Mouse (Mus musculus): ENCODE data around the gene Nr5a1.
A peak's percentile ranks its signal among the peaks of the same experiment; 100 is the strongest.

Gene Nr5a1

DNA sequence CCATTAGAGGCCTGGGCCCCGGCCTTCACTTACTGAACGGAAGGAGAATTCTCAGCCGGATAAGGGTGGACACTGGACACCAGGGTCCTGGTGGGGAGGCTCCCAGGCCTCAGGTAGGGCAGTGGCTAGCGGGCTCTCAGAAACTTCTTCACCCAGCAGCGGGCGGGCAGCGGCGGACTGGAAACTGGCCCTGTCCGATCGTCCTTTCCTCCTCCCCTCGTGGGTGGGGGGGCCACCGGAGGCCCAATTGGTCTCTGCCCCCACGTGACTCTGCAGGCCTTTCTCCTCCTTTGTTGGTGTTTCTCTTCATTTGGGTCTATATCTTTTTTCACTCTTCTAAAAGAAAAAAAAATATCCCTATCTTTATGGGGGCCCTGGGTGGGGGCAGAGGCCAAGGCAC lies at the start of gene Nr5a1:
Gene Nr5a1, minus strand, starts transcription at position 219 of the 400 bp plus-strand sequence.
- no peak for DNase-seq (ENCODE audit: low spot score)

DNA sequence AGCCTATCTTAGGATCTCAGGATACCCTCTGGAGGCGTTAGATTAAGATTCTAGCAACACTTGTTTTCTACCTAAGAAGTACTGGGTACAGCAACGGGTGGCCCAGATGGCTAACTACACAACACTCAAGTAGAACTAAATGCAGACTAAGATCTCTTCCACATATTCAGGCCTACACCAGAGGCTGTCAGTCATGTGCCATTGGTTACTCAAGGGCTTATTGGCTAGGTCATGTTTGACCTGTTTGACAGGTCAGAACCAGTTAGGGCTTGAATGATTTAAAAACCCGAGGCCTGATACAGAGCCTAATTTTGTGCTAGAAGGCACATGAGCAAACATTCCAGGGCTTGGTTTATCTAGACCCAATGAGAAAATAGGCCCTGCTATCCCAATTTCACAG lies 25.5 kb upstream of the Nr5a1 start:
- no peak for DNase-seq (ENCODE audit: low spot score)

DNA sequence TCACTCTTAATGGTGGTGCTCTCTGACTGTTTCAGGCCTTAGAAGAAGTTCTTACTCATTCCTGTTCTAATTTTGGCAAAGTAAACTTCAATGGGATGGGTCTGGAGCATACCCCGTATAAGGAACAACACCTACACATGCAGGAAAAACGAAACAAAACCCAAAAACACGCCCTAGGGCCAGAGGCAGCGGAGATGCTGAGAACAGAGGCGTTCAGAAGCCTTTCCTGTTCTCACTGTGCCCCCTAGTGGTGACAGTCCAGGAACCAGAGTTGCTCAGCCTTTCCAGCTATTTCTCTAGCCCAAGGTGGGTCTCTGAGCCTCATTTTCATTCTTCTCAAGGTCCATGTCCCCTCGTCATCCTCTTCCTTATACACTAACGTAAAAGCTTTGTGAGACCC lies 25.1 kb upstream of the Nr5a1 start:
- peak; percentile 33 for DNase-seq (ENCODE audit: low spot score)

DNA sequence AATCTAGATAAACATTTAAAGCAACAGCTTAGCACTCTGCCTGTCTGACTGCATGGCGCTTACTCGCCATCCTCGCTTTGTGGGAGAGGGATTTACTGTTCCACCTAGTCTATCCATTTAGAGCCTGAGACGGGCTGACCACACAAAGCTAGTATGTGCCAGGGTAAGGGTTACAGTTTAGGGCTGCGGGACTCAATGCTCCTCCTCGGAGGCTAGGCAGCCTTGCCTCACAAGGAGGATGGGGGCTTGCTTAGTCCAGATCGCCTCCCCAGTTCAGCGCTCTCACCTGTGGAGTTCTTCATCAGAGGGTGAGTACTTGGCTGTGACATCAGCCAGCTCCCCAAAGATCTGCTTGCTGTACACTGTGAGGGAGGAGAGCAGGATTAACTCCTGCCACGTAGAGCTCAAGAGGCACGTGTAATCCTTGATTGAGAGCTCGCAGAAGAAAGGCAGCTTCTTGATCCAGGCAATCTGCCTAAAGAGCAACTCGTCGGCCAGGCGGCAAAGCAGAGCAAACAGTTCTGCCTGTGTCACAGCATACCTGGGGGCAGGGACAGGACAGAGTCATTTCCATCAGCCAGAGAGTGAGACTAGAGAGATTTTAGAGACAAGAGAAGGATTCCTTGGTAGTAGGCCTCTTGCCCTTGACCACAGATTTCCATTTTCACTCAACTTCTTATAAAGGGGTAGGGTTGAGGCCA lies 24.4 kb upstream of the Nr5a1 start:
- no peak for DNase-seq (ENCODE audit: low spot score)

DNA sequence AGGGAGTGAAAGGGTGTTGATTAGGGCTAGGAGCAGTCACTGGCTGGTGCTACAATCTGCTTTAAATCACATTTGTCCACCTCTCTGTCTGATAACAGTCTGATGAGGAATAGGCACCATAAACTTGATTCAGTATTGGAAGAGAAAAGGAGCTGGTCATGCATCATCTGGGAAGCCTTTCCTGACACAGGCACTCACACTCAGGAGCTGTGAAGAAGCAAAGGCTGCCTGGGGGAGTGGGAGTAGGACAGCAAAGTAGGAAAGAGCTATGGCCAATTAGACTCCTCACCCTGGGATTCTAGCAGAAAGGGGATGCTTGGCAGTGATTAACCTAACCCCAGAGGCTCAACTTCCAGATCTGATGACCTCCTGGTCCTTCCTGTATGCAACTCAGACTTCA lies 21.4 kb upstream of the Nr5a1 start:
- no peak for DNase-seq (ENCODE audit: low spot score)

DNA sequence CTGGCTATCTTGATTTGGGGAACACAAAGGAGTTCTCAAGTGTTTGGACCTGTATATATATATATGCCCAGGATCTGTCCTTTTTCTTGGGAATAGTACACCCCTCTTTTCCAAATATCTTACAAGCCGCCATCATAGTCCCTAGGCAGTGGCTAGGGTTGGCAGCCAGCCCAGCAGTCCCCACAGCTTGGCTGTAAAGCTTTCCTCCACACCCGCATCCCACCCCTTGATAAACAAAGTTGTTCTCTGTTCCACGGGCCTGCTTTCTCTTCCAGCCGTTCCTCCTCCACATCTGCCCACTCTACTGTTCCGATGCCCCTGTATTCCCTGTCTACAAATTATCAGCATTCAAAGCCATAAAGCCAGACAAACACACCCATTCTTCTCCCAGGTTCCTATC lies 20.4 kb upstream of the Nr5a1 start:
- DNase-seq (ENCODE audit: low spot score): no peak

DNA sequence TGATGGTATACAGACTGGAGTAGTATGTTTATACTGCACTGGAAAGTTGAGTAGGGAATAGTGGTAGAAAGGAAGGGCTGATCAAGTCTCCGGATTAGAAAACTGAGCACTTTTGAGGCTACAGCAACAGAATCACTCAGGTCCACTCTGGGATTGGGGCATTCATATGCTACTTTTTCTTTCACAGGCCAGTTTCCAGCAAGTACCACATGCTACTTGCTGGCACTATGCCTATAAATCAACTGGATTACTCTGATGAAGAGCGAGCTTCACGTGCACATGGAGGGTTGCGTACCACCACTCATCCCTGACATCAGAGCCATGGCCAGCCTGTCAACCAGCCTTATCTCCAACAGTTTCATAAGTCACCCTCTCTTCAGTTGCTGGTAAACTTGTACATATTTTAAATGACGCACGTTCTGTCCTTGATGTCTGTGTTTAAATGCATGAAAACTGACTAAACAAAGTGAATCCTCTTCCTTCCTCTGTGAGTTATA lies 16.0 kb upstream of the Nr5a1 start:
- no peak for DNase-seq (ENCODE audit: low spot score)

DNA sequence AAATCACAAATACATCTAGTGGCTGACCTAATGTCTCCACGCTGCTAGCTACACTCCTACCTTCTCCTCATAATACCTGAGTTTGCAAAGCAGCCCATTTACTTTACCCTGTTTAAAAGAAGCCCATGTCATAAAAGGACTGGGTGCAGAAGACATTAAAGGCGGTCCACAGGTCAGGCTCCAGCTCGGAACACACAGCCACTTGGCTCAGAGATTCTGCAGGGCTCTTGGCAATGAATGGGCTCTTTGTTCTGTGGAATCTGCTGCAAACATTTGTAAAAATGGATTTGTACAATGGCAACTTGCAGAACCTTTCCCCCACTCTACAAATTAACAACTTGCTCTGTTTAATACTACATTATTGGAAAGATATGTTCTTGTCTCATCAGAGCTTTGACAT lies 11.1 kb upstream of the Nr5a1 start:
- no peak for DNase-seq (ENCODE audit: low spot score)

DNA sequence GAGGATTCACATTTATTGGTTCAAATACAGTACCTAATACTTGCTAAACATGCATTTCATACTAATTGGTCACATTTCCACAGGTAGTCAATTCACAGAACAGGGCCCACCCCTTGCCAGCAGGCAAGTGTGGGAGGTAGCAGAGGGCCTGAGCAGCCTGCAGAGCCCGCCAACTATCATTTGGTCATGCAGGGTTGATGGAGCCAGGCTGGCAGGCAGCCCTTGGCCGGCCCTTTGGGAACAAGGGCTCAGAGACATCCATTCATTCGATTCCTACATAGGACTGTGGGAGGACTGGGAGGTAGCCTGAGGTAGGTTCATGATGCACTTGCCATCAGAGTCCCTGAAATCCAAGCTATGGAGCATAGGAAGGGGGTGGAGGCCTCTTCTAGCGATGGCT lies 9.0 kb upstream of the Nr5a1 start:
- DNase-seq (ENCODE audit: low spot score): no peak

DNA sequence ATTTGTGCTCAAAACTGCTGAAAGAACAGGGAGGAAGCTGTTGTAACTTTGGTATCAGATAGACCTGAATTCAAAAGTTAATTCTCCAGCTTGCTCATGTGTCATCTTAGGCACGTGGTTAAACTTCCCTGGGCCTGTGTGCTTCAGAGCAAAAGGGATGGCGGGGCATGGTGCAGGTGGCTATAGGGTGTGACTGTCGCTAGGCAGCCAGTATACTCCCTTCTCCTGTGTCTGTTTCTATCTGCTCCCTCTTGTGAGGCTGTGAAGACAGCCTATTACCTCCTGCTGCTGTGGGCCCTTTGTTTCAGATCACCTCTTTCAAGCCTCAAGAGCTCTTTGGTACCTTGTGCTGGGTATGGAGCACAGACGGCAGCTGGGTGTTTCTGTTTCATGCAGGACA lies 7.7 kb upstream of the Nr5a1 start:
- no peak for DNase-seq (ENCODE audit: low spot score)

DNA sequence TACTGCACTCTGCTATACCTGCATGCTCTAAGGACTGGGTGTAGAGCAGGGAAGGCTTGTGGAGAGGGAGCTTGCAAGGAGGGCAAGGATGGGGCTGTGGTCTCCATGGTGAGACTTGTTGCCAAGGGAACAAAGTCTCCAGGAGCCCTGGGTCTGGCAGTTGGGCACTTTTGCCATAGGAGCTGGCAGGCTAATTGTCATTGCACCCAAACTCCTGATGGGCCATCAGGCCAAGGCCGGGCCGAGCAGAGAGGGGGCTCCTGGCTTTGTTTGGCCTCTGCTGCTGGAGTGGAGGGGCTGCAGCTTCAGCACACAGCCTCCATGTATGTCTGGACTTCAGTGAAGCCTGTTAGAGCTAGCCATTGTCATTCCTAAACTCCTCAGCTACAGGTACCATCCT lies 6.3 kb upstream of the Nr5a1 start:
- no peak for DNase-seq (ENCODE audit: low spot score)

DNA sequence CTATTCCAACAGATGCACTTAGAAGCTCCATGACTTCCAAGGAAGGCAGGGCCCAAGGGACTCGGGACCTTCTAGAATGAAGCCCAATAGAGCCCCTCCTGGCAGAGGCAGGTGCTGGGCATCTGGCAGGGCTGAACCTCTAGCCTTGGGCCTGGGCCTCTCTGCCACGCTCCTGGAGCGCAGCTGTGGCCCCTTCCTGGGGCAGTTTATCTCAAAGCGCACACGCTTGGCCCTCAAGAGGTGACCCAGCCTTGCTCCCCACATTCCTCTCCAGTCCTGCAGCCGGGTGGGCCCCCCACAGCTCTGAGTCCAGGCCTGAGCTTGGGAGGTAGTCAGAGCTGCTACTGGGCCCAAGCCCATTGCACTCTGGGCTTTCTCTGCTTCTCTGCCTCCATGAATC lies 5.0 kb upstream of the Nr5a1 start:
- DNase-seq (ENCODE audit: low spot score): no peak

DNA sequence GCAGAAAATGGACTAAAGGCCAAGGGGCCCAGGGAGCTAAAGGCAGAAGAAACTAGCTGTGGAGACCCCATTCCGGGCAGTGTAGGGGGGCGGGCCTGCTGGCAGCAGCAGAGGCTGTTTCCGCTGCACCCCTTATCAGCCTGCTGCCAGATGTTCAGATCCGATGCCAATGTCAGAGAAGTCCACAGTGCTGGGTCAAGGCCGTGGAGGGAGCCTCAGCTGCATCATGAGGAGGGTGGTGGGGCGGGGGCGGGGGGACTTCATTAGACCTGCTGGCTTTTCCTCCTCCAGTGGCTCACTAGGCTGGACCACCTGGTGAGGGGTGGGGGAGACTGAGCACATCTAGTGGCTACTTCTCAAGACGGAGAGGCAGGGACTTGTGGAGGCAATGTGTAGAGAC lies 4.3 kb upstream of the Nr5a1 start:
- no peak for DNase-seq (ENCODE audit: low spot score)

DNA sequence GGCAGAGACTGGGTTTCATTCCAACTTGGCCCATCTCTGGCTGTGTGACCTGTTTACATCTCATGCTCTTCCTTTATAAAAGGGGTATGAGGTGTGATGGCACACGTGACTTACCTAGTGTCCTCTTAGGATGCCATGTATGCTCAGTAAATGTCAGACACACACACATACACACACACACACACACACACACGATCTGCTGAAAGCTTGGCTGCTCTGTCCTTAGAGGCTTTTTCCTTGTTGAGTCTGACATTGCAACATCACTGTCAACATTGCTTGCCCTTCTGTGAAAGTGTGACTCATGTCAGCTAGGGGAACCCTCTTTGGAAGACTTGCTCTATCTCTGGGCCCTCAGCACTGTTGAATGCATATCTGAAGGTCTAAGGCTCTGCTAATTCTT lies 3.1 kb upstream of the Nr5a1 start:
- peak; percentile 25 for DNase-seq (ENCODE audit: low spot score)

DNA sequence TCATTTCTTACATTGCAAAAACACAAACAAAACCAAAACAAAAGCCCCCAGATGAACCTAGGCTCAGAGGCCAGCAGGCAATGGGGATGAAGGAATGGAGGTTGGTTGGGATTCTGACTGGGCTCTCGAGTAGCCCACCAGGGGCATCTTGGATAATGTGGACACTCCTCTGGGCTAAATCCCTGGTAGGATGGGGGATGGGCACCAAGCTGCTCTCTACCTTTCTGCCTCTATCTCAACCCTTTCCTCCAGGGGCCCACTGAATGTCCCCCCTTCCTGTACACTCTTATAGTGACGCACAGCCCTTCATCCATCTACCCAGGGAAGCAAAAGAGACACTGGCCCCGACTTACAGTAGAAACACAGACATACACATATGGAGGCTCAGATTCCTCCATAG lies 746 bp downstream of the Nr5a1 start:
- DNase-seq (ENCODE audit: low spot score): no peak

DNA sequence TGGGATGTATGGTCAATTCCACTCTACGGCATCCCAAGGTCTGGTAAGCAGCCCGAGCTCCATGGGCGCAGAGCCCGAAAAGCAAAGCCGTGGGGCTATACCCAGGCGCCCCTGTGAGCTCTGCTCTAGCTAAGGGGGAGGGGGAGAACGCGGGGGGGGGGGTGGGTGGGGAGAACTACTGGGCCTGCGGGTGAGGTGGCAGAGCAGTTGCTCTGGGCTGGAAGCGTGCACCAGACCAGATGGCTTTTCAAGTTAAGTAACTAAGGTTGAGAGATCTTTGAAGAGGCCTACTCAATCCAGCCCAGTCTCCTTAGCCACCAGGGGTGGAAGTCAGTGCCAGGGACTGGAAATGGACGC lies 1.6 kb downstream of the Nr5a1 start:
- no peak for DNase-seq (ENCODE audit: low spot score)

DNA sequence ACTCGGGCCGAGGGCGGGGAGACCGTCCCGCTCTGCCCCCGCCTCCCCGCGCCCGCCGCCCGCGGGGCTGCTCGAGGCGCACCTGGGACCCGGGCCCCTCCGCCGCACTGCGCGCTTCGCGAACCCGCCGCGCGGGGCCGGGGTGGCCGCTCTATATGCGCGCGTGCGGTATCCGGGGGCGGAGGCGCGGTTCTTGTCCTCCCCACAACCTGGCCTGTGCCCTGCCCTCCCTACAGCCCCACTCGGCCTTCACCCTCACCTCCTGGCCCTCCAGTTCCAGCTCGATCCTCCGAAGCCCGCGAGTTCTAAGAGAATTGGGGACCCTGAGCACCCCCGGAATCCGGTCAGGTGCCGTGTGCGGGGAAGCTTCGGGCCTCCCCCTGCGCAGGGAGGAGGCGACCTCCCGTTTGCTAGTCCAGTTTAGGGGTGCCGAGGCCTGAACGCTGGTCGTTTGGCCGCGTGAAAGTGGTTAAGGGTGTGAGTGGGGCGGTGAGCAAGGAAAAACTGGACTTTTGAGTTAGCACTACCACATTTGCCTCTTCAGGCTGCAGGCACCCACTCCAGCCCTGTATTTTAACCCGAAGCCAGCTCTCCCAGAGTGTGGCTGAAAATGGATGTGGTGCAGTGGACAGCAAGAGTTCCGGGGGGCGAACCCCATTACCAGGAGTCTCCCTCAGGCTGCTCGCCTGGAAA lies 2.1 kb downstream of the Nr5a1 start:
- no peak for DNase-seq (ENCODE audit: low spot score)

DNA sequence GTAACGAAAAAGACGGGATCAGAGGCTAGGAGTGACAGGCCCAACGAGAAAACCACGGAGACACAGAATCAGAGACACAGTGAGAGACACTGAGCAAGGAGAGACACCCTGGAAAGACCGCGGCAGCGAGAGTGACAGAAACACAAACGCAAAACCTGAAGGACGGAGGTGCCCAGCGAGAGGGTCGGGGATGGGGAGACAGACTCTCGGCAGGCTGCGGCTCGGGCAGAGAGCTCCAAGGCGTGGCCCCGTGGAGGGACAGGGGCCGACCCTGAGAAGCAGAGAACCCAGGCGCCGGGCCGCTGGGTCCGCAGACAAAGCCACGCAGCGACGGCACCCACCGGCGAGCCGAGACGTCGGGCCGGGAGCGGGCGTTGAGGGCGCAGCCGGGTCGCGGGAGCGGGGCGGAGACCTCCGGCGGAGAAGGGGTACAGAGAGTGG lies 2.9 kb downstream of the Nr5a1 start:
- DNase-seq (ENCODE audit: low spot score): peak; percentile 16

DNA sequence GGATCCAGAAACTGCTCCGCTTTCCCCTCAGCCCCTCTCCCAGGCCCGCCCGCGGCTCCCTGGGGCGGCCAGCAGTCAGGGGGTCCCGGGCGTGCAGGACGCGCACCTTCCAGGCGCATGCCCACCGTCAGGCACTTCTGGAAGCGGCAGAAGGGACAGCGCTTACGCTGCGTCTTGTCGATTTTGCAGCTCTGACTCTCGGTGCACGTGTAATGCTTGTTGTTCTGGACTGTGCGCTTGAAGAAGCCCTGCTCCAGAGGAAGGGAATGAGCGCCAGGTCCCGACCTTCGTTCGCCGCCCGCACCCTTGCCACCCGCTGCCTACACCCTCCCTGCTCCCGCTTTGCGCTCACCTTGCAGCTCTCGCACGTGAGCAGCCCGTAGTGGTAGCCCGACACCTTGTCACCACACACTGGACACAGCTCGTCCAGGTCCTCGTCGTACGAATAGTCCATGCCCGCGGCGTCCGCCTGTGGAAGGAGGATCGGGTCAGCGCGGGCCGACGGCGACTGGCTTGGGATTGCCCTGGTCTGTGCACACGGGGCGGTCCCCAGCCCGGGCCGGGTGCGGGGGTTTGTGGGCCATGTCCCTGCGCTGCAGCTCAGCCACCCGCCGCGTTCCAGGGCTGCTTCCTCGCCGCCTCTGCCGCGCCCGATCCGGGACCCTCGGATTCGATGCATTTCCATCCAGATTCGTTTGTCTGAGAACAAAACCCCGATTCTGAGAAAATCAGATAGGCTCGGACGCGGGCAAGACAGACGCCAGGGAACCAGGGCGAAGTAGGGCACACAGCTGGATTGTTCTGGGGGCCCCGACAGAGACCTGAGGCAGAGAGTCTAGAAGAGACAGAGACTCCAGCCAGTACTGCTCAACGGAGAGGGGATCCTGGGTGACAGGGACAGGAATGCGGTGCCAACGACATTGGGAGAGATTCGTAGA lies 3.8 kb downstream of the Nr5a1 start:
- peak; percentile 45 for DNase-seq (ENCODE audit: low spot score)

DNA sequence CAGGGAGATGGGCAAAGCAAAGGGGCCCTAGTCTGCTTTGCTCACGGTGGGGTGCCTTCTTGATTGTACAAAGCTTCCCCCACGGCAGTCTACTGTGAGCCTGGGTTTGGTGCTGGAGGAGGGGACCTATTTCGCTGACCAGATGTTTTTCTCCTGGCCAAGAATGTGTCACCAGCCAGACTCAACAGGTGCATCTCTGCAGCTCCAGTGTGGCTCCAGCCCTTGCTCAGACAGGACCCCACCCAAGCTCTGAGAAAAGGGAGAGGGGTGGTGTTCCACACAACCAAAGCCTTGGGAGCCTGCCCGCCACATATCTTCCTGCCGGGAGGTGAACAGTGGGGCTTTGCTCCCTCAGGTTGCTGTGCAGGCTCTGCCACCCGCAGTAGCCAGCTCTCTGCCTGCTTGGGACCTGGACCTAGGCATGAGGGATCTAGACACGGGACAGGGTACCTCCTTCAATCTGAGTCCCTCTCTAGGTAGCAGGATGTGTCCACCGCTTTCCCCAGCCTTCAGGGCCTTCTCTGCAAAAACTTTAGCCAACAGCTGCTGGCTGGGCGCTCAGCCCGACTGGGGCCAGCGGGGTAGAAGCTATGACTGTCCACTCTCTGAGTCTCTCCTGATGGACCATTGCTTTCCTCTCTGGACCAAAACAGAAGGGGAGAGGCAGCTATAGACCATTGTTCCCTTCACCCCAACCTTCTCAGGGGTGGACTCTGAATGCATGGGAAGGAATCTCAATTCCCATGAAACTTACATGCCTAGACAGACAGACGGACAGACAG lies 5.2 kb downstream of the Nr5a1 start:
- DNase-seq (ENCODE audit: low spot score): no peak

DNA sequence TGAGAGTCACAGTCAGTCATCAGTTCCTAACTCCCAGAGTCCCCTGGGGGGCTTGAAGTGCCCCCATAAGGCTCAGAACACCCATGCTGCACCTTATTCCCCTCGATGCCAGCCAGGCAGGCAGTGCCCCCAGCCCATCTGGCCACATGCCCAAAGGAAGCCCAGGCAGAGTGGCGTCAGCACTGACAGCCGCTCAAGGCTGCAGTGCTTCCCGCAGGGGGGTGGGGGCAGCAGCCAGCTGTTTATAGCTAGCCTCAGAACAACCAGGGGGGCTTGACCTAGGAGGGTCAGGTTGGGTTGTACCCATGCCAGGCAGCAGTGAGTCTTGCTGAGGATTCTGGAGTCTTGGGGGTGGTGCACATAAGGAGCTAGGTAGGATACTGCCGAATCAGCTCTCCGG lies 7.7 kb downstream of the Nr5a1 start:
- no peak for DNase-seq (ENCODE audit: low spot score)

DNA sequence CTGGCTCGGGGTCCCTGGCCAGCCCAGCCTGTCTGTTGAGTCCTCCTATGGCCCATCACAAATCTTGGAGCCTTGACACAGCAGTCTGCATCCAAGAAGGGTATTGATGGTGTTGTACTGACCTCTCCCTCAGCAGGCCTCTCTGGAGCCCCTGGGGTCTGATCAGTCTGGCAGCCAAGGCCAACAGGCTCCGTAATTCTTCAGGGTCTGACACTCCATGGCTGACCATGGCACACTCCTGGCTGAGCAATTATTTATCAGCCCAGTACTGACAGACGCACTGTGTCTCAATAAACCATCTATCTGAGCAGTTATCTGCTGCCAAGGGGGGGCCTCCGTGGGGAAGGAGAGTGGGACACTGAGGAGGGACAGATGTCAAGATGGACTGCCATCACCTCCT lies 9.3 kb downstream of the Nr5a1 start:
- no peak for DNase-seq (ENCODE audit: low spot score)
